Mouse (Mus musculus) frontal cortex, postnatal 10 days (tissue): ENCODE measurements around the gene Maml3.

Source experiments
- DNase-seq, 2 experiments: peaks; one replicate each; pipeline ENCODE4 v3.0.0; 2022; ENCODE audit warnings: low spot score in 2 of 2, mixed read lengths in 1 of 2

Maml3 gene

DNA sequence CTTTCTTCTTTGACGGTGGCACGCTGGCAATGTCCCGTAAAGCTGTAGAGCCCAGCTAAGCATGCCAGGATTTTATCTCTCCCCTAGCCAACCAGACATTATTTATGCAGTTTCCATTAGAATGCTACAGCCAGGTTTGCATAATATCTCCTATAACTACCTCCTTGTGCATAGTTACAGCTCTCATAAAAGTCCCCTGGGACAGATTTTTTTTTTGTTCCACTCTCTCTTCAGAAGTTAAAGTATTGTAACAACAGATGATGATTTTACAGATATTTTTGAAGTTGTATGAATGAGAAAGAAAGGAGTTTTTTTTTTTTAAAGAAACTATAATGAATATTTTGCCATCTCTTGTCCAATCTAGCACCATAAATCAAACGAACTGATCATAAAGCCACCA lies 232.1 kb downstream of the Maml3 start:
- no peak for DNase-seq

DNA sequence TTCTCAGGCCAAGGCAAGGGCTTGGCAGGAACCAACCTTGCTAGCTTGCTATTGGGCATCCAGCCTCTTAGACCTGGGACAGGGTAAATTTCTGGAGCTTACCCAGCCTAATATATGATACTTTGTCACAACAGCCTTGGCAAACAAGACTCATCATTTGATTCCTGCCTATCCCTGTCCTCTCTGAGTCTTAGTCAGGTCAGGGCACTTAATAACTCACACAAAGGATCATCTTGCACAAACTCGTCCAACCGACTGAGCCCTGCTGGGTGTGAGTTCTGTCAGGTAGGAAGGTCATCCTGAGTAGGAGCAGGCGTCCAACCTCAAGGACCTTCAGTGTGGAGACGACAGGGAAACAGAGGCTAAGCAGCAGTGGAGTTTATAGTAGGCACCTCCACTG lies 233.5 kb downstream of the Maml3 start:
- no peak for DNase-seq

DNA sequence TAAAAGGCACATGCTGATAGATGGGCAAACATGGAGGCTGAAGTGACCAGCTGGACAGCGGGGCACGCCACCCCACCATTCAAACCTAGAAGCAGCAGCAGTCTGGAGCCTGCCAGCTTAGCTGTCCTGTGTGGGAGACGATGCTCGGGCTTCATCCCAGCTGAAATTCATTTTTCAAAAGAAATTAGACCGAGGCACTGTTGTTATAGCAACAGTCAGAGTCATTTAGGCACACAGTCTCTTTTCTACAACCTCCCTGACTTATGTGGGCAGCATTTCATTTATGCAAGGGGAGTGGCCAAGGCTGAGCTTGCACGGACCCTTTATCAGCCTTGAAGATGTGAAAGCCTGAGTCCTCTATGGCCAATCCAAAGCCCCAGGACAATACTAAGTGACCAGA lies 234.9 kb downstream of the Maml3 start:
- no peak for DNase-seq

DNA sequence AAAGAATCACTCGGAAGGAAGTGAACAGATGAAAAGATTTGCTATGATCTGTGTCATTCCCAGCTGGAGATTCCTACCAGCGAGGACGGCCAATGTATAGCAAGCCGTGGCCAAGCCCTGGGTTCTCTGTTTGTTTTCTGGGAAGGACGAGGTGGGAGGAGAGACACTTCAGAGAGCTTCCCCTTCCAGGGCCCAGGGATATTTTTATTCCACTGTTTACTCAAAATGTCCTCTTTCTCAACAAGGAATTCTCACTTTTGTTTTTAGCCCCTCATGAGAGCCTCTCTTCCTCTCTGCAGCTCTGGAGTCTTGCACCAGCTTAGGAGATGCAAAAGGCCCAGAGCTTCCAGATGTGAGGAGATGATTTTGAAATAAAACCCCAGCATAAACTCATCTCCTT lies 236.0 kb downstream of the Maml3 start:
- DNase-seq = no peak

DNA sequence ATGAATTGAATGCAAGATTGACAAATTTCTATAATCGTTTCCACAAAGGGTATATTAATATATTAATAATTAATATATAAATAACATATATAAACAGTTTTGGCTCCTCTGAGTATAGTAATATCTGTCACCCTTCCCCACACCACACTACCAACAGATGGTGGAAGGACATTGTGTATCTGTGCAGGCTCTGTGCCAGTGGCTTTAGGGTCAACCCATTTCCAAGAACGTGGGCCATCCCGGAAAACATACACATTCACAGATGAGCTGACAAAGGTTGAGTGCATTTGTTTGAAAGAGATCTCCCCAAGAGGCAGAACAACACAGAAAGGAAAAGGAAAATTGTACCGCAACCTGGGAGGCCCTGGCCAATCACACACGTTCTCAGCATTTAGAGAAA lies 238.4 kb downstream of the Maml3 start:
- no peak for DNase-seq

DNA sequence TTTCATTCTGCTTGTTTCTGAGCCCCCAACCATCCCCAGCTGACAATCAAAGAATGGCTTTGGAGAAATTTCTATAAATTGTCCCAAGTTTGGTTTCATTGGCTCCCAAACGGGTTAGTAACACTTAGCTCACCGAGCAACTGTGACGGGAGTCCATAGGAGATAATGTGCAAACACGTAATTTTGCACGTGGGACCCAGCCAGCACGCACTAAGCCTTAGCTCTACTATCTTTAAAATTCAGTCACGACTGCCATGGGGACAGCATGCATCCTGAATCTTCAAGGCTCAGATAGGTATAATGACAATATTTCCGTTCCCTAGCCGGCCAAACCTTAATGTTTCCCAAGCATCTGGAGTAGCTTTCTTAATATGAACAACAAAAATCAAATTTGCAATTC lies 243.2 kb downstream of the Maml3 start:
- DNase-seq = no peak

DNA sequence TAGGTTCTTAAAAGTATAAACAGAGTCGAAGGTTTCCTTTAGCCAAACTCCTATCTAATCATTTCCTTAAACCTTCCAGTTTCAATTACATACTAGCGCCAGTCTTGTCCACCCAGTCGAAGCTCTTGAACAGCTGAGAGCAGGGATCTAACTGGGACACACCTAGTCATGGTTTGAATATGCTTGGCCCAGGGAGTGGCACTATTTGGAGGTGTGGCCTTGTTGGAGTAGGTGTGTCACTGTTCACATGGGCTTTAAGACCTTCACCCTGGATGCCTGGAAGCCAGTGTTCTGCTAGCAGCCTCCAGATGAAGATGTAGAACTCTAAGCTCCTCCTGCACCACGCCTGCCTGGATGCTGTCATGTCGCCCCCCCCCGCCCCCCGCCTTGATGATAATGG lies 244.4 kb downstream of the Maml3 start:
- no peak for DNase-seq

DNA sequence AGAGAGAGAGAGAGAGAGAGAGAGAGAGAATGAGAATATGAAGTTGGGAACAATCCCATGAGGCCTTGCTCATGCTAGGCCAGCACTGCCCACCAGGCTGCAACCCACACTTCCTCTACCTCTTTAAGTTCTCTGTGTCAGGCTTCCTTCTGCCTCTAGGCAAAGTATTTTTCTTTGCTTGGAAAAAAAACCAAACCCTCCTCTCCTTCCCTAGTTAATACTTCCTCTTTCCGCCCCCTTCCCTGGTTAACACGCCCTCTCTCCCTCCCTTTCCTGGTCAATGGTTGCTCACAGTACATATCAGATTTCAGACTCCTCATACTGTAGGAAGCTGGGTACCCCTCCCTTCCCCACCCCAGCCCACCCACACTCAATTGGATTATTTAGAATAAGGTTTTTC lies 245.7 kb downstream of the Maml3 start:
- DNase-seq = no peak

DNA sequence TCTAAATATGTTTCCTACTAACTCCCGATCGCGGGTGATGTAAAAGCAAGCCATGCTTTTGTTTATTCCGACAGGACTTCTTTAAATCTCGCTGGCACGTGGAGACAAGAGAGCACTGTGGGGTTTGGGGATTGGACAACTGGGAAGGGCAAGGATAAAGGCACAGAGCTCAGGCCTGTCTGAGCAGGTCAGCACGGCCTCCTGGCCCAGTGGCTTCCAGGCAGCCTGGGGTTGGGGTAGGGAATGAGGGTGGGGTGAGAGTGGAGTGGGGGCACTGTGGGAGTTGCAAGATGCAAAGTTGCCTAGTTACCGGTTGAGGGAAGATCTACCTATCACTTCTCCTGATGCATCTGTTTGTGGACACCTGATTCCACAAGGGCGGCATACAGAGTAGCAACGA lies 250.7 kb downstream of the Maml3 start:
- no peak for DNase-seq

DNA sequence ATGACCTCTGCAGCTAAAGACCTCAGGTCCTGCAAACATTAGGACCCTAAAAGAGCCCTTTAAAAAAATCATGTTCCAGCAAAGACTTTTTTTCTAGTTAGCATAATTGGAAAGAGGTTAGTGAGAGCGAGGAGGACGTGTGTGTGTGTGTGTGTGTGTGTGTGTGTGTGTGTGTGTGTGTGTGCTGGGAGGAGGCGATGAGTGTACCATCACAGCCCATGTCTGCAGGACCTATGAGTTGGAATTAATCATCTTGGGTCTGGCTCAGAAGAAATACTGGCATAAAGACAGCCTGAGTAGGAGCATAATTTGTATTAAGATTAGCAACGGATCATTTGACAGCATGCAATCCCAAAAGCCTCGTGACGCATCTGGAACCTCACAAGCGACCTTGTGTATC lies 251.3 kb downstream of the Maml3 start:
- no peak for DNase-seq

DNA sequence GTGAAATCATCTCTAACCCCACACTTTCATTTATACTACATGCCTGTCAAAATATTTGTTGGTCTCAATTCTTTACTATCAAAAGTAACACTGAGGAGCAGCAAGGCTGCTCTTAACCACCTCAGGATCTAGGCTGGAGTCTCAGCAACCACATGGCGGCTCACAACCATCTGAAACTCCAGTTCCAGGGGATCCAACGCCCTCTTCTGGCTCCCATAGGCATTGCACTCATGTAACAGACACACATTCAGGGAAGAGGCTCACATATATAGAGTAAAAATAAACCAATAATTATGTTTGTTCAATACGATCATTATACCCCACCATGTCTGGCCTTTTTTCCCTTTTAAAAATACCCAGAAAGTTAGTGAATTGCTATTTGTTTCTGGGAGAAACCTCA lies 252.2 kb downstream of the Maml3 start:
- no peak for DNase-seq

DNA sequence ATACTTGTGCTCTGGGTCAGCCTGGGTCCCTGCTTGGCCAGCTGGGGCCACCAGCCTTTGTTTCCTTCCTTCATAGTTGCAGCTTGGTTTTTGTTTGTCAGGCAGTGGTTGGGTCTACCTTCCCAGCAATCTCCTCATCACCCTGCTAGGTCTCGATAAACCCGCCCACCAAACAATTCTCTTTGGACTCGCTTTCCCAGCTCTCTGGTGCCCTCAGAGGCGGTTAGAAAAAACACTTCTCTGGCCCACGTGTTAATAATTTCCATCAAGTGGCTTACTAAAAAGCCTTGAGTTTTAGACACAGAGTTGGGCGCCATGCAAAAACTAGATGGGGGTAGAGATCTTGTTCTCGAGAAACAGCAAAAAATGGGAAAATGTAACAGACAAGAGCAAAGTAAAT lies 253.3 kb downstream of the Maml3 start:
- DNase-seq = no peak

DNA sequence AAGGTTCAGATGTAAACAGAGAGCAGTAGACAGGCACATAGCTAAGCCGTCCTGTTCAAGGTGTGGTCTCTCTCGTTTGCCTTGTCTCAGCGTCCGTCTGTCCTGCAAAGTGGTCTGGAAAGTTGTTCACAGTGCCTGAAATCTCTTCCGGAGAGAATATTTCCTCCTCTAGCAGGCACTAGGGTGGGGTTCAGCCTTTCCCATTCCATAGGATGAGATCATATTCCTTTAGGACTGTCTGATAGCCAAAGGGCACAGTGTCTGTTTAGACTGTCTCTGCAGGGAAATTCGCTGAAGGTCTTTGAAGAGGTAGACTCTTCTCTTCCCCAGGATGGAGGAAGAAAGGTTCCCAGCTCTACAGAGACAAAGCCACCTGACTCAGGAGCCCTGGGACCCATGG lies 255.4 kb downstream of the Maml3 start:
- DNase-seq = no peak

DNA sequence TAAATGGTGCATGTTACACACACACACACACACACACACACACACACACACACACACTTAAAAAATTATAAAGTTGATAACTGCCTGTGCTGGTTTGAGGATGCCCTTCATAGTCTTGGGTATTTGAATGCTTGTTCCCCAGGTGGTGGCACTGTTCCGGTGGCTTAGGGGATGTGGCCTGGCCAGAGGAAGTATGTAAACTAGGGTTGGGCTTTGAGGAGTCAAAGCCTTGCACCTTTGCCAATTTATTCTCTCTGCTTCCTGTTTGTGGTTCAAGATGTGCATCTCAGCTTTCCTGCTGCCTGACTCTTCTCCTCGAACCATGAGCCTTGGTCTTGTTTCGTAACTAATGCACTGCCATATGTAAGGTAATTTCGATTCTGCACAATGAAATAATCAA lies 257.6 kb downstream of the Maml3 start:
- no peak for DNase-seq

DNA sequence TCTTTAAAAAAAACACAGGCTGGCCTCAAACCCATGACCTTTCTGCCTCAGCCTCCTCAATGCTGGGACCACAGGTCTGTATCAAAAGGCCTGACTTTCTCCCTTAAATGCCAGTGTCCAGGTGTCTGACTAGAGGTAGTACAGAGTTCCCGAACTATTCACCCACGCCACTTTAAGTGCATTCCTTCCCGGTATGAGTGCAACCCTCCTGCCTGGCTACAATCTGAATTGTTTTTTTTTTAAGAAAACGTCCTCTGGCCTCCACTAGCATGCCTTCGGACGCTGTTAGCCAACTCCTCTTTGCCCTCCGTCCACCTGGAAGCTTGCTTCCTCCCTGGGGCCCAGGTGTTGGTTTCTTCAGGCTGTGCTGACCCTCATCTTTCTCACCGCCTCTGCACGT lies 260.6 kb downstream of the Maml3 start:
- no peak for DNase-seq

DNA sequence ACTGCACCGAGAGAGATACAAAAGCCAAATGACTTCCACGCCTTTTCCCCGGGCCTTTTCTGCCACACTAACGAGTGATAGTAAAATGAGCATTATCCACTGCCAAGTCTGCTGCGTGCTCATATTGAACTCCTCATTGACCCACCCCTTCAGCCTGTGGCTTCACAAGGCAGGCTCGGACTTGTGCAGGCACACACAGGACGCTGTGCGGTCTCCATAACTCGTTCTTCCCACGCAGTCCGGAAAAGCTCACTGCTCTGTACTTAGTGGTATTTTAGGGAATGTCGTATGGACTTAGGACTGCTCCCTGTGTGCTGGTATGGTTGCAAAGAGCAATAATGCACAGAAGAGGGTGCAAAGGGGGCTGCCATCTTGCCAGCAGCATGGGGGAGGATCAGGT lies 262.7 kb downstream of the Maml3 start:
- DNase-seq = no peak

DNA sequence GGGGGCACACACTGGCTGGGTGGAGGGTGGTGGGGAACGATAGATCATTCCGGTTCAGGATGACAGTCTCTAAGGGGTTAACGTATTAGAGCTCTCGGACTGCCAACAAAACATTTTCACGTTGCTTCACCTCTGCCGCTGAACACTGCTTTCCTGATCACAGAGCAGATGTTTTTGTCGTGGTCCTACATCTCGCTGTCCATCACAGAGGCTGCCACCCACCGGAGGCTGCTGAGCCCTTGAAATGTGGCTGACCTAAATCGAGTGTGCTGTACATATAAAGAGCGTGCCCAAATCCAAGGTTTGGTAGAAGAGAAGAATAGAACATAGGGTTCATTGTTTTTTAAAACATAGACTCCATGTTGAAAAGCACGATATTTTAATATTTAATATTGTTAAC lies 263.3 kb downstream of the Maml3 start:
- no peak for DNase-seq

DNA sequence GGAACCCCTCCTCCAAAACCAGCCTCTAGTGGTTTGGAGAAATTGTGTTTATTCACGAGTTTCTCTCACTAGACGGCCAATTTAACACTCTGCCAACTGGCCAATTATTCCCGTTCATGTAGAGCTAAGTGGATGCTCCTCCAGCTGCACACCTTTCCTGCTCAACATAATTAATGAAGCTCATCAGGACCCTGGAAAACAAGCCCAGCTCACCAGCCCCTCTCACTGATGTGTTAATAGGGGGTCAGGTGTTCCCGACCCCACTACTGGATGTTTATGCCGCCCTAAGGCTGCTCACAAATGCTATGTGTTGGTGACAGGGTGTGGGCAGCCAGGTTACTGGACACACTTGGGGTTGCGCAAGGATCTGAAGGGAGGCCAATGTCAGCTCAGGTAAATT lies 263.7 kb downstream of the Maml3 start:
- DNase-seq = no peak

DNA sequence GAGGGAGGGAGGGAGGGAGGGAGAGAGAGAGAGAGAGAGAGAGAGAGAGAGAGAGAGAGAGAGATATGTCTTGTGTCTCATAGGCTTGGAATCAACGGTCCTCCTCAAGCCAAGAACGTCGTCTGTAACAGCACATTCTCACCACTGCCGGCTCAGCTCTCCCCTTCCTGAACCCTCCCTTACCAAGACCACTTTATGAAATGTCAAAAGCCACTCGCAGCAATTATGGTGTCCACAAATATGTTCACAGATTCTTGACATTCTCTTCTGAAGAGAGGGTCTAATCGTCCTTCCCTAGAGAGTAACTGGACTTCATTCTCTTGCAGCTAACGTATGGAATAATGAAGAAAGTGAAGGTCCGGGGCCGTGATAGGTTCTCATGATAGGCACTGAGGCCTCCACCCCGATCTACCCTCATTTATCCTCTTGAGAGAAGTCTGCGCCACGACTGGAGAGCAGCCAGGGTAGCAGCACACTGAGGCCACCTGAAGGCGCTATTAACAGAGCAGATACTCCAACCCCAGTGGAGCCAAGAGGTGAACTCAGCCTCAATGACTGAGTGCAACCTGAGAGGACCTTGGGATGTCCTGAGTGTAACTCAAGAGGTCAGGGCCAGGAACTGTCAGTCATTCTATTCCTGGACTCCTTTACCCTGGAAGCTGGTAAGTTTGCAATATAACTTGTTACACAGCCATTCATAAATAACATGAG lies 264.6 kb downstream of the Maml3 start:
- no peak for DNase-seq

DNA sequence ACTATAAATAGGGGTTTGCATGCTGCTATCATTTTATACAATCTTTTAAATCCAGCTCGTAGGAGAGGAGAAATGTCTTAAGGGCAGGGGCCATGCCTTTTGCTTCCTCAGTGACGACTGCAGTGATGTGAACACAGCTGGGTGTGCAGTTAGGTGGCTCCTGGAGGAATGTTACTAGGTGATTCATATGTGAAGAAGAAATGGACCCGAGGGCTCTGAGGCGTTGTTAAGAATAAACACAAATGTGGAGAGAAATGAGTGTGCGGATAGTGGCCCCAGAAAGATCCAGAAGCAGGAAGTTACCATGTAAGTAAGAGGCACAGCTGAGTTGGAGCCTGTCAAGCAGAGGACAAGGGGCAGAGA lies 265.5 kb downstream of the Maml3 start:
- DNase-seq = no peak

DNA sequence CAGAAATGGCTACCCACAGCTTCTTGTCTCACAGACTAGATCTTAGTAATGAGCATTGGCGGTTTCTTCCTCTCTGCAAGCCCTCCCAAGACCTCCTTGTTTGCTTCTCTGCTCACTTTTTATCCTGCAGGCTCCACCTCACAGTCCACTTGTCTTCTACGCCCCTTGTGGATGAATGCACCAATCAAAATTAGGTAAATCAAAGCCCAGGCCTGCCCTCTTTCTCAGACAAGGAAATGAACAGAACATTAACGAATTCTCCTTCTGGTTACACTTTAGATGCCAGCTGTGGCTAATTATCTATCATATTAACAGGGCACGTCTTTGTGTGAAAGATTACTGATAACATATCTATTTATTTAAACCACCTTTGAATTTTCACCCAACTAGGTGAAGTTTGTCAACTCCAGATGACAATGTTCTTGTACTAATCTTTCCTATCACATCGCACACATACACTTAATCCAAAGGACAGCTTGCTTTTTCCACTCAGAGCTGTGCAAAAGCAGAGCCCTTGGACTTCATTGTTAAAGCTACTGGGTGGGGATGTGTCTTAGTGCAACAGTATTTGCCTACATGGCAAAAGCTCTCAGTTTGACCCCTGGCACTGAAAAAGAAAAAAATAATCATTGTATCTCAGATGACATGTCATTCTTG lies 266.1 kb downstream of the Maml3 start:
- no peak for DNase-seq

DNA sequence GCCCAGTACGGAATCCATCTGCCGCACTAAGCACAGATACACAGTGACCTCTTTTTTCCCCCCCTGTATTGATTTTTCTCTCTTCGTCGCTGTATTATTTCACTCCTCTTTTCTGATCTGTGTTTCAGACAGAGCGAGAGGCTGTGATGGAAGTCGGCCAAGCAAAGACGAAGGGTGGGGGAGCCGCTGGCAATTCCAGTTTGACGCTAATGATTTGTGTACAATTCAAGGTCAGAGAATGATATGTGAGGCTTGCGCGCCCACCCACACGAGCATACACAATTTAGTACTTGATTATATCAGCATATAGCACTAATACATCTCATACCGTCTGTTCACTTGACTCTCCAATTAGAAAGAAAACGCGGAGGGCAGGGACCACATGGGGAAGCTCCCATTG lies 271.9 kb downstream of the Maml3 start:
- DNase-seq = no peak

DNA sequence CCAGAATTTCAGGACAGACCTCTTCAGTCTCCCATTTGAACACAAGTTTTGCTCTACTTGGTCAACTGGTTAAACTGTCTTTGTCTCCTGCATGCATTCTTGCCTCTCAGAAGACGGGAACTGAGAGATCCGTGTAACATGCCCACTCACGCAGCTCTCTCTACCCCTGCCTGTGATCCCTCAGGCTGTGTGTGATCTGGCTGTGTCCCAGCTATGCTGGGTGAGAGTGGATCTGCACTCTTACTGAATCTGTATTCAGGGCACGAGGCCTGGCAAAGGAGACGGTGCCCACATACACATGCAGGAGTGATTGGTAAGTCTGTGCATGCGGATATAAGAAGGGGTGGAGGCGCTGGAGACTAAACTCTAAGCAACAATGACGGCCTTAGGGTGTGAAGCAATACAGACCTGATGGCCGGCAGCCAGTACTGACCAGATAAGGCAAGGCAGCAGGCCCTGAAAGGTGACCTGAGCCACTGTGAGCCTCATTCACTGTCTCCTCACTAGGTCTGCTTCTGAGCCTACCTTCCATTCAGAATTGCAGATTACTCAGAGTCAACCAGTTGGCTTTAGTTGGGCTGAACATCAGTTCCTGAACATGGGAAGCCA lies 274.0 kb downstream of the Maml3 start:
- no peak for DNase-seq

DNA sequence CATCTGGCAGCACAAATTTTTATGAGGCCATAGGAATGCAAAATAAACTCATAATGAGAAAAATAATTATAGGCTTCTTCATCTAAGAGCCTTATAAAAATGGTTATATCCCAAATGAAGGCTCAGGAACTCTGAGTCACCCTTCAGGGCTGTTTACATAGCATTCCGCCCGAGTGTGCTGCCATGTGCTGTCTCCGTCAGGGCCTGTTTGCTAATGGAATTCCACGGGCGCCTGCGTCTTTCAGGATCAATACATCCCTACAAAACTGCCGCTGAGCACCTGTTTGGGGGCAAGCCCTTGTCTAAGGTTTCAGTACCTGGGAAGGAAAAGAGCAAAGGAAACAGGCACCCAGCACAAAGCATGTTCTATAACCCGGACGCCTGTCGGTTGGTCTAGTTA lies 279.3 kb downstream of the Maml3 start:
- no peak for DNase-seq
